Mouse (Mus musculus) left cerebral cortex, postnatal 25 days (tissue): ENCODE measurements at regions not wholly inside any gene's neighbourhood (a gene's known extent, or its start where the extent isn't known, plus 50 kb on each side); places are given as distances from the start of the nearest gene placed in this dataset.
A peak's percentile ranks its signal among the peaks of the same experiment; 100 is the strongest.

Experiments used
- DNase-seq, 2 experiments: peaks; one replicate each; pipeline ENCODE4 v3.0.0; 2022; ENCODE audit warnings: low spot score in 2 of 2, mixed read lengths in 1 of 2
- intact Hi-C: fragments of 180-260 bp; cut with DNase I; formaldehyde crosslinking; loops from one replicate; pipeline ENCODE4 v1.15.1; 2025

GRCm38 (mm10) chr6:147416592-147416991 is 59.0 kb upstream of the Ccdc91 start:
- DNase-seq: no peak
- intact Hi-C loops: no loop called here

GRCm38 (mm10) chr6:147413713-147414112 is 61.9 kb upstream of the Ccdc91 start:
- intact Hi-C loops: no loop called here

GRCm38 (mm10) chr6:147397984-147398383 is 77.6 kb upstream of the Ccdc91 start:
- intact Hi-C loops: no loop called here

More at GRCm38 (mm10) chr6:147413713-147414112, 61.9 kb upstream of the Ccdc91 start:
- no peak for DNase-seq

GRCm38 (mm10) chr6:147391425-147392158 is 84.0 kb upstream of the Ccdc91 start:
- intact Hi-C loops: no loop called here
- no peak for DNase-seq

More at GRCm38 (mm10) chr6:147397984-147398383, 77.6 kb upstream of the Ccdc91 start:
- no peak for DNase-seq

GRCm38 (mm10) chr6:147390499-147390898 is 85.1 kb upstream of the Ccdc91 start:
- intact Hi-C loops: no loop called here
- no peak for DNase-seq

- DNase-seq: no peak
- intact Hi-C loops: no loop called here
These were observed 86.9 kb upstream of the Ccdc91 start for GRCm38 (mm10) chr6:147388727-147389126.

GRCm38 (mm10) chr6:147385606-147386005 is 90.0 kb upstream of the Ccdc91 start:
- no peak for DNase-seq
- intact Hi-C loops: no loop called here

- intact Hi-C loops: no loop called here
- DNase-seq: no peak
These were observed 95.1 kb upstream of the Ccdc91 start for GRCm38 (mm10) chr6:147380519-147380918.

- intact Hi-C loops: no loop called here
- no peak for DNase-seq
These were observed 97.9 kb upstream of the Ccdc91 start for GRCm38 (mm10) chr6:147377679-147378078.

GRCm38 (mm10) chr6:147371737-147372136 is 103.9 kb upstream of the Ccdc91 start:
- intact Hi-C loops: no loop called here
- peak; percentile 5 to 43 for DNase-seq

- no peak for DNase-seq
- intact Hi-C loops: no loop called here
These were observed 104.3 kb upstream of the Ccdc91 start for GRCm38 (mm10) chr6:147371336-147371735.

- DNase-seq: no peak
- intact Hi-C loops: no loop called here
These were observed 98.9 kb upstream of the Pthlh start for GRCm38 (mm10) chr6:147362842-147363241.

- intact Hi-C loops: no loop called here
These were observed 93.0 kb upstream of the Pthlh start for GRCm38 (mm10) chr6:147357031-147357430.

GRCm38 (mm10) chr6:147356570-147356969 is 92.6 kb upstream of the Pthlh start:
- intact Hi-C loops: no loop called here
- DNase-seq: no peak

More at GRCm38 (mm10) chr6:147357031-147357430, 93.0 kb upstream of the Pthlh start:
- DNase-seq: no peak

GRCm38 (mm10) chr6:147349566-147350237 is 85.7 kb upstream of the Pthlh start:
- intact Hi-C loops: no loop called here
- no peak for DNase-seq

GRCm38 (mm10) chr6:147348621-147349020 is 84.6 kb upstream of the Pthlh start:
- intact Hi-C loops: no loop called here
- DNase-seq: peak in 1 of 2 experiments; percentile 70

GRCm38 (mm10) chr6:147341042-147341441 is 77.1 kb upstream of the Pthlh start:
- no peak for DNase-seq
- intact Hi-C loops: no loop called here

- intact Hi-C loops: no loop called here
- DNase-seq: peak; percentile 19 to 65
These were observed 69.0 kb upstream of the Pthlh start for GRCm38 (mm10) chr6:147332976-147333375.

- DNase-seq: peak; percentile 60 to 91
- intact Hi-C loops: no loop called here
These were observed 65.2 kb upstream of the Pthlh start for GRCm38 (mm10) chr6:147329201-147329600.

GRCm38 (mm10) chr6:147324336-147324735 is 60.4 kb upstream of the Pthlh start:
- DNase-seq: no peak
- intact Hi-C loops: no loop called here

- DNase-seq: no peak
- intact Hi-C loops: no loop called here
These were observed 54.1 kb upstream of the Pthlh start for GRCm38 (mm10) chr6:147318106-147318505.
